Mouse (Mus musculus) ES-Bruce4 (cell line): ENCODE data around the gene Pdcd1lg2.

ENCODE experiments used
- CTCF ChIP-seq: IDR thresholded peaks from one replicate; pipeline ENCODE4 v1.8.1; 2011; ENCODE audit warnings: low read depth, low read length
- POLR2A ChIP-seq: IDR thresholded peaks from one replicate; pipeline ENCODE4 v1.8.1; 2011; ENCODE audit warnings: low read length; ENCODE audit not compliant: insufficient read depth

- no peak for TF ChIP-seq POLR2A
- no peak for TF ChIP-seq CTCF
Observed at GRCm38 (mm10) chr19:29364076-29364475, 46.6 kb upstream of the Pdcd1lg2 start.
